Mouse (Mus musculus) limb, embryonic 12.5 days (tissue): ENCODE results near the gene Pck2. TPM values are rescaled to one million over a fixed set of nuclear protein-coding genes. Genes with fewer than 3 reads are reported as not detected.
A peak's percentile ranks its signal among the peaks of the same experiment; 100 is the strongest.

ENCODE experiments used
- ATAC-seq: fragments of 200-750 bp; cut with Nextera tagmentation; 2 replicates; pipeline ENCODE4 v1.8.0; 2017; ENCODE audit warnings: low read depth, moderate TSS enrichment; ENCODE audit not compliant: insufficient number of reproducible peaks, insufficient read depth, low FRiP score, low TSS enrichment
- H3K27ac ChIP-seq: fragments of 300-500 bp; sonication (generic); 2 replicates; pipeline ENCODE4 v1.5.1; 2016; ENCODE audit warnings: mild to moderate bottlenecking, moderate library complexity
- H3K27me3 ChIP-seq: fragments of 300-500 bp; sonication (generic); 2 replicates; pipeline ENCODE4 v1.6.1; 2016; ENCODE audit warnings: mild to moderate bottlenecking, moderate library complexity
- H3K36me3 ChIP-seq: fragments of 300-500 bp; sonication (generic); 2 replicates; pipeline ENCODE4 v1.6.1; 2016; ENCODE audit warnings: mild to moderate bottlenecking, moderate library complexity
- H3K4me1 ChIP-seq: fragments of 300-500 bp; sonication (generic); replicated peaks from 2 replicates; pipeline ENCODE4 v1.6.1; 2016
- H3K4me2 ChIP-seq: fragments of 300-500 bp; sonication (generic); 2 replicates; pipeline ENCODE4 v1.6.1; 2016; ENCODE audit warnings: mild to moderate bottlenecking, moderate library complexity
- H3K4me3 ChIP-seq: fragments of 300-500 bp; sonication (generic); replicated peaks from 2 replicates; pipeline ENCODE4 v1.5.1; 2016; ENCODE audit warnings: mild to moderate bottlenecking
- H3K9ac ChIP-seq: fragments of 300-500 bp; sonication (generic); replicated peaks from 2 replicates; pipeline ENCODE4 v1.6.1; 2016; ENCODE audit warnings: mild to moderate bottlenecking, moderate library complexity
- H3K9me3 ChIP-seq: fragments of 300-500 bp; sonication (generic); 2 replicates; pipeline ENCODE4 v1.6.1; 2016; ENCODE audit warnings: mild to moderate bottlenecking, moderate library complexity
- WGBS: fragments of 180-500 bp; shearing (Covaris S2); methylation state at CpG from one replicate; pipeline ENCODE4 v1.1.7; 2016; 5-methylcytosine and 5-hydroxymethylcytosine counted together
- polyA plus RNA-seq: library from polyadenylated mRNA; unstranded; fragments of >200 nt; fragmentation: Nextera tagmentation; extraction: Ambion mirVana; gene quantifications from 2 replicates; pipeline ENCODE4 v1.2.1, GENCODE M21; 2016

Gene Pck2
- polyA plus RNA-seq: 33.2 and 35.4 TPM in 2 replicates

DNA sequence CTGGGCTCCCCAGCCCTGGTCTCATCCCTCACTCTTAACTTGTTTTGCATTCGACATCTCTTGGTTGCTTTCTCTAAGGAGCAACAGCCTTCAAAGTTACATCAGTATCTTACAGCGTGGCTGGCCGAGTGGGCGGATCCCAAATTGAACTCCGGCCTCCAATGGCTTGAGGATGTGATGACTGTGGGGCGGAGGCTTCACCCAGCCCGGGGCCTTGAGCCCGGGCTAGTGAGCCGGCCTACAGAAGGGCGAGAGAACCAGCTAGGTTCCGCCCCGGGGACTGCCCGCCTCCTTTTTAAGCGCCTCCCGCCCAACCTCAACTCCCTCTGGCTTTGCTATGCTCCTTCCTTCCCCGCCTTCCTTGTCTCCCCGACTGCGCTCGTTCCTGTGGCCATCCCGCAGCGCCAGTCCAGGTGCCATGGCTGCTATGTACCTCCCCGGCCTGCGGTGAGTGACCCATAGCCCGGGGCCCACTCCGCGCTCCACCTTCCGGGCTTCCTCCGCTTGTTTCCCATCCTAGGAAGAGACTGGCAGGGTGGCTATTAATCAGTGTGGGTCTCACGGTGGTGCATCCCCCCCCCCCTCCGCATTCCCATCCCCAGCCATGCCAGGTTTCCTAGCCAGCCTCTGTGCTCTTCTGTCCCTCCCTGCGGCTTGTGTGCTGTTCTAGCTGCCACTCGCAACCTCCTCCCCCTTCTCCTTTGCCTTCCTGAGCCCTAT, at the start of gene Pck2:
Gene Pck2 (plus strand): TSS at position 200 of the 720 bp plus-strand sequence.
- H3K4me3 ChIP-seq: peak within 1 kb of the TSS; percentile 67
- no peaks in the 10 kb centered on the region for H3K9me3 ChIP-seq
- peak within 1 kb of the TSS; percentile 75 for H3K9ac ChIP-seq
- 2% methylated on average over 32 of the region's 32 CpGs for WGBS
- H3K27me3 ChIP-seq: no peaks in the 10 kb centered on the region
- ATAC-seq: peak; percentile 92
- peak within 1 kb of the TSS; percentile 90 for H3K27ac ChIP-seq
- H3K36me3 ChIP-seq: peaks cover 30% of the 10 kb centered on the region
- H3K4me2 ChIP-seq: peak within 1 kb of the TSS; percentile 83
- H3K4me1 ChIP-seq: peaks cover 13% of the 10 kb centered on the region

DNA sequence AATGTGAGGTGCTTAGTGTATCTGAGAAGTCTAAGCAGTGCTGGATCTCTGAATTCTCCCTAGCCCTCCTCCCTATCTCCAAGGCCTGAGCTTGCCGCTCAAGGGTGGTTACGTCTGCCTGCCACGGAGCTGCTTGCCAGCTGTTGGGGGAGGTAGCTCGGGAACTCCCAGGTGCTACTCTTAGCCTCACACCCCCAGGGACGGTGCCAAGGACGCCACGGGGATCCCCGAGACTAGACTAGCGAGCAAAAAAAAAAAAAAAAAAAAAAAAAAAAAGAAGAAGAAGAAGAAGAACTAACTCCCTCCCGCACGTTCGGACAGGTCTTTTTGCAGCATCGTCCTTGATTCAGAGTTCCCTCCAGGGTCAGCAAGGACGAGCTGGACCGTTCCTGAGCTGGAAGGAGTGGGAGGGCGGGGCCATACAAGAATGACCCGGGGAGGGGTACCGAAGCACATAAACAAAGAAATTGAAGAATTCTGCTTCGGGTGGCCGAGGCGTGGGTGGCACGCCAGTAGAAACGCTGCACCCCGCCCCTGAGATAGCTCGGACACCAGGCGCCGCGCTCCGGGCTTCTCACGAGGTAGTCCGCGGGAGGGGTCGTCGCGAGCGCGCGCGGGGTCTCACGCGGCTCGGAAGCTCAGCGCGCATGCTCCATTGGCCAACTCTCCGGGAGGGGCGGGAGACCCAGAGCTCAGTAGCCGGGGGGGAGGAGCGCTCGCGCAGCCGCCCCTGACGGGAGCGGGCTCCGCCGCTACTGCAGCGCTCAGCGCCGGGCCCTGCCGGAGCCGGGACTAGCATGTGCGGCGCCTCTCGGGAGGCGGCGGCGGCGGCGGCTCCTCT, 49.5 kb upstream of the Pck2 start, which contains the start of gene Carmil3:
Gene Carmil3 (plus strand): TSS at position 291 of the 841 bp plus-strand sequence.
- peak; percentile 76 for ATAC-seq
- Histone ChIP-seq H3K27ac (peak within 1 kb of the TSS; percentile 62), H3K9me3 (no peaks in the 10 kb centered on the region), H3K4me1 (peaks cover 10% of the 10 kb centered on the region), H3K4me2 (peak within 1 kb of the TSS; percentile 94), H3K4me3 (peak within 1 kb of the TSS; percentile 77), H3K27me3 (no peaks in the 10 kb centered on the region), H3K9ac (peak within 1 kb of the TSS; percentile 75), H3K36me3 (peaks cover 38% of the 10 kb centered on the region)
- WGBS: under 1% methylated on average over 67 of the region's 68 CpGs

DNA sequence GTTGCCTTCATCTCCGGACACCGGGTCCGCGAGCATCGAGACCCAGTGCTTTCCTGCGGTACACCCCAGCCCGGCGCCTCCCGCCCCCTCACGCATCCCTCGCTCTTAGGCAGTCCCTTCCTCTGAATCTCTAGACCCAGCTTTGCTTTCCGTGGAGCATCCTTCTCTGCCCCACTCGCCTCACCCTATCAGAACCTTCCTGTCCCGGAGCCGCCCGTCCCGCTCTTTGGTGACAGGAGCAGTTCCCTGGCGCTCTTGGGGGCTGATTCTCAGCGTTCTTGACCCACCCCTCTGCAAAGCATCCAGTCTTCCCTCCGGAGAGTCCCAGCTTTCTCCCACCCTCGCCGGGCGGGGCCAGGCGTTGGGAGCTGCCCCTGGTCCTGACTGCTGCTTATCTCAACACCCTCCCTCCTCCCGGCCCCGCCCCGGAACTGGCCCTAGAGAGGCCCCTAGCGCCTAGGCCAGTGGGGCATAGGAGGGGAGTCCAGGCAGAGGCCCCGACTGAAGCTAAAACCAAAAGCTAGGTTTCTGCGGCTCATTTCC, 48.7 kb upstream of the Pck2 start:
- no peaks in the 10 kb centered on the region for H3K27me3 ChIP-seq
- H3K9me3 ChIP-seq: no peaks in the 10 kb centered on the region
- H3K36me3 ChIP-seq: peaks cover 31% of the 10 kb centered on the region
- peak overlapping the region; percentile 94 for H3K4me2 ChIP-seq
- peak overlapping the region; percentile 62 for H3K27ac ChIP-seq
- peak overlapping the region; percentile 77 for H3K4me3 ChIP-seq
- H3K9ac ChIP-seq: peak overlapping the region; percentile 75
- under 1% methylated on average over 26 of the region's 30 CpGs for WGBS
- ATAC-seq: peak; percentile 40
- peaks cover 10% of the 10 kb centered on the region for H3K4me1 ChIP-seq

DNA sequence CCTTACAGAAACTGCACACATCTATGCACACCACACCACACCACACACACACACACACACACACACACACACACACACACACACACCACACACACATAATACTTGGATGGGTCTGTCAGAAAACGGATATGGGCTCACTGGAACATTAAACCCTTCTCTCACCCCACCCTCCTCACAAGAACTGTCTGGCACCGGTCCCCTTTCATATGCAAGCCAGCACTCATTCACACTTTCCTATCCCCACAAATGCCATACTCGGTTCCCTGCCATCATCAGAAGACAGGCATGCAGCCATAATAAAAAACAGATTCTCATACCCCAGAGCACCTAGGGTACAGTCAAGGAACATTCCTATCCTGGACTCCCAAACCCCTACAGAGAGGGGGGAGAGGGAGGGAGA, 48.0 kb upstream of the Pck2 start:
- Histone ChIP-seq H3K4me3 (peak overlapping the region; percentile 77; the same call in 1 of the 2 replicates), H3K36me3 (peaks cover 24% of the 10 kb centered on the region), H3K27ac (no peak overlapping the region)

DNA sequence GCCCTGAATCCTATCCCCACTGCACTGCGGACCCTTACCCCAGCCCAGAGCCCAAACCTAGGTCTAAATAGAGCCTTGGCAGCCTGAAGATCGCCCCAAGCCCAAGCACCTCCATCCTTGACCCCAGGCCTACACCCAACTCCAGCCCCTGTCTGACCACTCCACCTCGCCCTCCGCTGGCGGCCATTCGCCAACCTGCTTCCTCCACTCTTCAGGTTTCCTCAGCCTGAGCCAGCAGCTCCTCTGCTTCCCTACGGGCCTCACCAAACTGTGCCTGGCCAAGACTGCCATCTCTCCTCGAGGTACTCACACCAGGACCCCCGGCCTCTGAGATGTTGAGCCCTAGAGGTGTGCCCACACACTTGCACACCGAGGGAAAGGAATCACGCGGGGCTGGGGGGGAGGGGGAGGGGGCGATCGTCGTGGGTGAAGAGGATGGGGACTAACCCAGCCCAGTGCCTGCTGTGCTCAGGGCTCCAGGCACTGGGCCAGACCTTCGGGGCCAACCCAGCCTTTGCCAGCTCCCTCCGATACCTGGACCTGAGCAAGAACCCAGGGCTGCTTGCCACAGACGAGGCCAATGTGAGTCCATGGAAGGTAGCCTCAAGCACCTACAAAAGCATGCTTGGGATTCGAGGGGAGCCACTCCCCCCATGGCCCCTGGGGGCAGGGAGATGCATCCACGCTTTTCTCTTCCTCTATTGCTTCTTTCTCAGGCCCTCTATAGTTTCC, 44.4 kb upstream of the Pck2 start:
- H3K4me3 ChIP-seq: no peak overlapping the region
- WGBS: 74% methylated on average over 20 of the region's 20 CpGs
- peaks cover 13% of the 10 kb centered on the region for H3K4me1 ChIP-seq
- no peaks in the 10 kb centered on the region for H3K27me3 ChIP-seq
- no peak overlapping the region for H3K4me2 ChIP-seq
- 0 out of 2 replicates have a peak, but pooled peaks cover 13% of the 10 kb centered on the region for H3K36me3 ChIP-seq
- H3K9ac ChIP-seq: no peak overlapping the region
- no peak overlapping the region for H3K27ac ChIP-seq
- no peaks in the 10 kb centered on the region for H3K9me3 ChIP-seq
- no peak for ATAC-seq

More for the DNA sequence above, 48.0 kb upstream of the Pck2 start:
- Histone ChIP-seq H3K27me3 (no peaks in the 10 kb centered on the region), H3K4me2 (peak overlapping the region; percentile 94; the same call in 1 of the 2 replicates), H3K4me1 (peaks cover 10% of the 10 kb centered on the region), H3K9ac (peak overlapping the region; percentile 75; the same call in 1 of the 2 replicates), H3K9me3 (no peaks in the 10 kb centered on the region)
- ATAC-seq: 0 out of 2 replicates have a peak, but pooled peaks have one; percentile 1
- WGBS: 36% methylated on average over 3 of the region's 3 CpGs

DNA sequence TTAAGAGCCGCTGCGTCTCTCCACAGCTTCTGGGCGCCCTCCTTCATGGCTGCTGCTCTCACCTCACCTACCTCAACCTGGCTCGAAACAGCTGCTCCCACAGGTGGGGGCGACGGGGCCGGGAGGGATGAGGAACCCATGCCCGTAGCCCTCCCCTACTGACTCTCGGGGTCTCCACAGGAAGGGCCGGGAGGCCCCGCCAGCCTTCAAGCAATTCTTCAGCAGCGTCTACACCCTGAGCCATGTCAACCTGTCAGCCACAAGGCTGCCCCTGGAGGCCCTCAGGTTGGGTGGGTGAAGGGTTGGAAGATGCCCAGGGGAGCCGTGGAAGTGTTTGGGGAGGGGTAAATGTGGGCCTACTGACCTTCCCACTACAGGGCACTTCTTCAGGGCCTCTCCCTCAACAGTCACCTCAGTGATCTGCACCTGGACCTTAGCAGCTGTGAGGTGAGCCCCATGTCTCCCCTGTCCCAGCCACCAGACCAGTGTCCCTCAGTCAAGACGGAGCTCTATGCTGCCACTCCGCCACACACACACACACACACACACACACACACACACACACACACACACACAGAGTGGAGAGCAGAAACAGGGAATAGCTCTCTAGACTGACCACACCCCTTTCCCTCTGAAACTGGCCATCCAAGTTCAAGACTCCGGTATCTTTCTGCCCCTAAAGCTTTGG, 43.2 kb upstream of the Pck2 start:
- Histone ChIP-seq H3K36me3 (0 out of 2 replicates have a peak, but pooled peaks cover 13% of the 10 kb centered on the region), H3K27me3 (no peaks in the 10 kb centered on the region), H3K4me1 (peaks cover 7% of the 10 kb centered on the region), H3K4me2 (no peak overlapping the region), H3K4me3 (no peak overlapping the region), H3K9me3 (no peaks in the 10 kb centered on the region), H3K27ac (no peak overlapping the region), H3K9ac (no peak overlapping the region)
- WGBS: 76% methylated on average over 16 of the region's 16 CpGs
- ATAC-seq: no peak

DNA sequence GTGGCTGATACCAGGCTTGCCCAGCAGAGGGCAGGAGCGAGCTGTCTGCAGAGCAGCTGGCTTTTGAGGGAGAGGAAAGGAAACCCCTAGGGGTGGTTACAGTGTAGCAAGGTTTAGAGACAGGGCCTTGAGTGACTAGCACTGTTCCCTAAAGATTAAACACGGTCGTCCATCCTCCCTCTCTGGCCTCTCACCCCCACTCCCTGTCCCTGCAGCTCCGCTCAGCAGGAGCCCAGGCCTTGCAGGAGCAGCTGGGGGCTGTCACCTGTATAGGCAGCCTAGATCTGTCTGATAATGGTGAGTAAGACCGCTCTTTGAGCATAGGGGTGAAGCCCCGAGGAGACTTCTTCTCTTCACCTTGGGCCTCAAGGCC, 42.6 kb upstream of the Pck2 start:
- H3K9ac ChIP-seq: no peak overlapping the region; the same call in 1 of the 2 replicates

DNA sequence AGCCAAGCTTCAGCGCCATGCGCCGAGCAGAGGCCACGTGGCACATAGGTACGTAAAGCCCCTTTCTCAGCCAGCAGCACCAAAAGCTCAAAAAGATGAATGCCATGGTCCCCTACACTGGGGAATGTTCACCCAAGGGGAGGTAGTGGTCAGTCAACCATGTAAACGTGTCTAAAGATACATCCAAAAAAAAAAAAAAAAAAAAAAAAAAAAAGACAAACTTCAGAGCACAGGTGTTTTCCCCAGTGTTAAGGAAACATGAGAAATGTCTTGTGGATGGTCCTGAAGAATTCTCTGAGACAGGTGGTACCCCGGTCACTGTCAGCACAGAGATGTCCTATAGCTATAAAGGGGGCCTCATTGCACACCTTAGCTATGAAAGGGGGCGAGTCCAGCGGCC, 34.5 kb upstream of the Pck2 start:
- WGBS: 82% methylated on average over 9 of the region's 9 CpGs
- Histone ChIP-seq H3K27ac (no peak overlapping the region), H3K4me3 (no peak overlapping the region), H3K9me3 (no peaks in the 10 kb centered on the region), H3K4me2 (no peak overlapping the region), H3K27me3 (peaks cover 12% of the 10 kb centered on the region), H3K9ac (no peak overlapping the region), H3K4me1 (peaks cover 6% of the 10 kb centered on the region; the same call in 1 of the 2 replicates), H3K36me3 (no peaks in the 10 kb centered on the region)
- ATAC-seq: no peak

More for the DNA sequence above, 42.6 kb upstream of the Pck2 start:
- WGBS: 30% methylated on average over 6 of the region's 6 CpGs
- 0 out of 2 replicates have a peak, but pooled peaks have one; percentile 43 for ATAC-seq
- Histone ChIP-seq H3K9me3 (no peaks in the 10 kb centered on the region), H3K4me3 (no peak overlapping the region), H3K4me2 (no peak overlapping the region), H3K27me3 (no peaks in the 10 kb centered on the region), H3K27ac (no peak overlapping the region), H3K36me3 (0 out of 2 replicates have a peak, but pooled peaks cover 13% of the 10 kb centered on the region), H3K4me1 (0 out of 2 replicates have a peak, but pooled peaks cover 3% of the 10 kb centered on the region)

DNA sequence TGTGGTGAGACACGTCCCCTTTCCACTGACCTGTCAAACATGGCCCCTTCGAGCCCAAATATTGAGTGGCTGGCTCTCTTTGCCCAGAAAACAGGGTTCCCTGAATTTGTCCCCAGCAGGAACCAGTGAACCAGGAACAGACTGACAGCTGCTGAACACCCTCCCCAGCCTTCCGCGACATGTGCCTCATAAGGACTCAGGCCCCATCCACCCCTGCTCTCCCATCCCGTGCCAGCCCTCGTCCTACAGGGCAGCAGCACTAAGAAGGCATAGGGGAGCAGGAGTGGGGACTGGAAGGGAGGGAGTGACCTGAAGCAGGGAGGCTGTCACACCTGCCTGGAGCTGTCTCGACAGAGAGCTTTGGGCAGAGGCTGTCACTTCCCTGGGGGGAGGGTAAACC, 32.3 kb upstream of the Pck2 start:
- ATAC-seq: no peak
- Histone ChIP-seq H3K27ac (no peak overlapping the region), H3K4me3 (no peak overlapping the region), H3K27me3 (peaks cover 30% of the 10 kb centered on the region), H3K9ac (no peak overlapping the region), H3K4me2 (no peak overlapping the region), H3K9me3 (no peaks in the 10 kb centered on the region), H3K36me3 (no peaks in the 10 kb centered on the region), H3K4me1 (peaks cover 9% of the 10 kb centered on the region; the same call in 1 of the 2 replicates)
- 52% methylated on average over 7 of the region's 7 CpGs for WGBS

DNA sequence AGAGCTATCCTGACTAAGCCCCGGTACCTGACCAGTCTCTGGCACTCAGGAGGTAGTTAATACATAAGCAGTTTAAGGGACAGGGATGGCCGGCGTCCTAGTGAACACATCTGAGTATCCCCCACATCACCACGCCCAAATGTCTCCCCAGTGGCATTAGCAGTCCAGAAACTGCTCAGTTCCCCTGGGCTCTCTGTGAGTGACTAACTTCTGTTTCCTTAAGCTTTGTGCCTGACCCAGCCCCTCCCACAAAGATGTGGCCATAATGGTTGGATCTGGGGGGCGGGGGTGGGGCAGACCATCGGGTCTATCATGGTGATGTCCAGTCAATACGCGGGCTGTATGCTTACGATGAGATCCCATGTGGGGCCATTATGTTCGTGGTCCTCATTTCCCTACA, 30.5 kb upstream of the Pck2 start:
- peaks cover 9% of the 10 kb centered on the region; the same call in 1 of the 2 replicates for H3K4me1 ChIP-seq
- no peak overlapping the region for H3K9ac ChIP-seq
- H3K27ac ChIP-seq: no peak overlapping the region
- no peaks in the 10 kb centered on the region for H3K36me3 ChIP-seq
- no peak overlapping the region for H3K4me2 ChIP-seq
- H3K4me3 ChIP-seq: no peak overlapping the region
- ATAC-seq: no peak
- 90% methylated on average over 10 of the region's 10 CpGs for WGBS
- H3K27me3 ChIP-seq: peaks cover 34% of the 10 kb centered on the region
- H3K9me3 ChIP-seq: no peaks in the 10 kb centered on the region
